Mouse (Mus musculus) embryonic facial prominence, embryonic 10.5 days (tissue): ENCODE data around the gene Zc3h12a. TPM values are rescaled to one million over a fixed set of nuclear protein-coding genes. Genes with fewer than 3 reads are reported as not detected.

Experiments
- DNase-seq: peaks from one replicate; pipeline ENCODE4 v3.0.0-alpha.2; 2017; ENCODE audit warnings: low spot score
- H3K27ac ChIP-seq: fragments of 300-500 bp; sonication (generic); replicated peaks from 2 replicates; pipeline ENCODE4 v1.5.1; 2016; ENCODE audit warnings: mild to moderate bottlenecking
- H3K27me3 ChIP-seq: fragments of 300-500 bp; sonication (generic); replicated peaks from 2 replicates; pipeline ENCODE4 v1.6.1; 2016; ENCODE audit warnings: low read depth, mild to moderate bottlenecking; ENCODE audit not compliant: poor library complexity, severe bottlenecking
- H3K36me3 ChIP-seq: fragments of 300-500 bp; sonication (generic); replicated peaks from 2 replicates; pipeline ENCODE4 v1.6.1; 2016; ENCODE audit warnings: mild to moderate bottlenecking, moderate library complexity
- H3K4me1 ChIP-seq: fragments of 300-500 bp; sonication (generic); 2 replicates; pipeline ENCODE4 v1.6.1; 2016
- H3K4me3 ChIP-seq: fragments of 300-500 bp; sonication (generic); 2 replicates; pipeline ENCODE4 v1.5.1; 2016; ENCODE audit warnings: mild to moderate bottlenecking, moderate library complexity
- H3K9me3 ChIP-seq: fragments of 300-500 bp; sonication (generic); 2 replicates; pipeline ENCODE4 v1.6.1; 2016; ENCODE audit warnings: mild to moderate bottlenecking
- WGBS: fragments of 180-500 bp; shearing (Covaris S2); methylation state at CpG from one replicate; pipeline ENCODE4 v1.1.7; 2016; 5-methylcytosine and 5-hydroxymethylcytosine counted together
- polyA plus RNA-seq: library from polyadenylated mRNA; unstranded; fragments of >200 nt; fragmentation: Nextera tagmentation; extraction: Ambion mirVana; gene quantifications from 2 replicates; pipeline ENCODE4 v1.2.1, GENCODE M21; 2016

Gene Zc3h12a
- polyA plus RNA-seq, 1 experiment from 2014 or later, result 0.64 TPM

DNA sequence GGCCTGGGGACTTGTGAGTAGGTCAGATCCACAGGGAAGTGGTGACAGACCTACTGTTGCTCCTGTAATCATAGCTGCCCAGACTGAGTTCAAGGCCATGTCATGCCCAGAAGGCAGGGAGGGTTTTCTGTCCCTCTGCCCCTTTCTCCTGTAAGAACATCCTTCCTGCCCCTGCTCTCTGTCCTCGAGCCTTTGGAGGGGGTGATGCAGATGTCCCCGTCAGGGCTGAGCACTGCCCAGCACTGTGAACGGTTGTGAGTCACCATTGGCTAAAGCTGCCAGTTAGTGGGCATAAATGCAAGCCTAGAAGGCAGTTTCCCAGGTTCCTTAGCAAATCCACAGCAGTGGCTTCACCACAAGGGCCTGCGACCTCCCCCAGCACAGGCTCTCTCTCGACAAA lies 34.6 kb downstream of the Zc3h12a start:
- Histone ChIP-seq H3K27me3 (no peaks in the 10 kb centered on the region), H3K27ac (no peak overlapping the region), H3K36me3 (peaks cover 82% of the 10 kb centered on the region), H3K9me3 (0 out of 2 replicates have a peak, but pooled peaks cover 2% of the 10 kb centered on the region), H3K4me1 (no peaks in the 10 kb centered on the region), H3K4me3 (no peak overlapping the region)
- DNase-seq, result no peak
- 88% methylated on average over 5 of the region's 5 CpGs for WGBS

DNA sequence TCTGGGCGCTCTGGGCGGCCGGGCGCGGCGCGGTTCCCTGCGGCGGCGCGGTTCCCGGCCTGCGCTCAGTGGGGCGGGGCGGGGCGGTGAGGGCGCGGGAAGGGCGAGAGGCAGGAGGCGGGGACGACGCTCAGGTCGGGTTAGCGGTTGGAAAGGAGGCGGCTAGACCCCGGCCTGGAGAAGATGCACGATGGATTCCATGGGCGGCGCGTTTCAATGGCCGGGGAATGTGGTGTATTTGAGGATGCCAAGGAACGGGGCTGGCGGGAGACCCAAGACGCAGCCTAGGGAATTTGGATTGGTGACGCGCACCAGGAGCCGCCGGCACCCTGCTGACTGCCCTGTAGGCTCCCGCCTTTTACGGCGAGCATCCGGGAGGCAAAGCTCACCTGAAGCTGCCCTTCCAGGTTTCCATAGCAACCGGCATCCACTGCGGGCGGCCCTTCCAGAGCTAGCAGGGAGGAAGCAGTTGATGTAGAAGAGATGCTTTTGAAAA lies 42.2 kb downstream of the Zc3h12a start:
- Histone ChIP-seq H3K4me3 (peak overlapping the region; percentile 91), H3K4me1 (peaks cover 28% of the 10 kb centered on the region), H3K27ac (peak overlapping the region; percentile 99), H3K36me3 (peaks cover 56% of the 10 kb centered on the region), H3K9me3 (no peaks in the 10 kb centered on the region), H3K27me3 (no peaks in the 10 kb centered on the region)
- whole genome bisulfite sequencing, result under 1% methylated on average over 45 of the region's 45 CpGs
- DNase-seq, result peak; percentile 88

DNA sequence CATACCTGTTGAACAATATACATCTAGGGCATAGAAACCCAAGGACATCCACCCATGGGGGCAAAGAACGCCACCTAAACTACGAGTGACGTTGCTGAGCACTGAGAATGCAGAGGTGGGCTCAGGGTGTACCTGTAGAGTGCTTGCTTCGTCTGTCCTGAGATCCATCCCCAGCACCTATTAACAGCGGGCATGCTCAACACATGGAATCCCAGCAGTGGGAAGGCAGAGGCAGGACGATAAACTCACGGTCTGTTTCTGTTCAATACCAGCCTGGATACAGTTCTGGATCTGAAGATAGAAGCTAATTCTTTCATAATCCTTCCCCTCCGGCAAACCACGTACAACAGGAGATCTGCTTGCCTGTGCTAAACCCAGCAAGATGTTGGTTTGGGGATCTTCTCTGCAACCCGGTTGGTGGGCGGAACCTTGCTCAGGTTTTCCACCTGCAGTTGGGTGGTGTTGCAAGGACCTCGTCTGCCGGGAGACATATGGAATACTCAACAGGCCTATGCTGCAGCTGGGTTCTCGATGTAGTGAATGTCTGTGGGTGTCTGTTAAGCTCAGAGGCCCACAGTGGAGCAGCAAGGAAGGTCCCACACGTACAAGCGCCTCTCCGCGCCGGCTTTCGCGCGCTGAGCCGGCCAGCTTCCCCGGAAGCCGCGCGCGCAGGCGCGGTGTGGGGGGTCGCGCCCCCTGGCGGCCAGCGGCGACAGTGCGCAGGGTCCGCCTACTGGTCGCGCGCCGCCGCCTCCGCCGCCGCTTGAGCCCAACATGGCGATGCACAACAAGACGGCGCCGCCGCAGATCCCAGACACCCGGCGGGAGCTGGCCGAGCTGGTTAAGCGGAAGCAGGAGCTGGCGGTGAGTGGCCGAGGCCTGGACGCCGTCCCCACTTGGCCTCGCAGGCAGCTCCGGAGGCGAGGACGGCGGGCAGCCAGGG lies 43.0 kb downstream of the Zc3h12a start, which contains the start of gene Meaf6:
Meaf6 (plus strand) TSS at position 732 of the 943 bp plus-strand sequence.
- Histone ChIP-seq H3K27ac (peak within 1 kb of the TSS; percentile 99), H3K4me3 (peak within 1 kb of the TSS; percentile 91), H3K36me3 (peaks cover 49% of the 10 kb centered on the region), H3K27me3 (no peaks in the 10 kb centered on the region), H3K4me1 (peaks cover 28% of the 10 kb centered on the region), H3K9me3 (no peaks in the 10 kb centered on the region)
- 2% methylated on average over 63 of the region's 63 CpGs for WGBS
- DNase-seq, result peak; percentile 94

DNA sequence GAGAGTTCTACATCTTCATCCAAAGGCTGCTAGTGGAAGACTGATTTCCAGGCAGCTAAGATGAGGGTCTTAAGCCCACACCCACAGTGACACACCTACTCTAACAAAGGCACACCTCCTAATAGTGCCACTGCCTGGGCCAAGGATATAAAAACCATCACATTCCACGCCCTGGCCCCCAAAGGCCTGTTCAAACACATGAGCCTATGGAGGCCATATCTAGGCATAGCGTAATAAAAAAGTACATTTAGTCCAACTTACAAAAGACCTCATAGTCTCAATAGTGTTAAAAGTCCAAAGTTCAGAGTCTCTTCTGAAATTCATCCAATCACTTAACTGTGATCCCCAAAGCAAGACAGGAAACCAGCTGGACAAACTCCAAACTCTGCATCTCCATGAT lies 48.9 kb downstream of the Zc3h12a start:
- 95% methylated on average over 2 of the region's 2 CpGs for WGBS
- Histone ChIP-seq H3K27ac (no peak overlapping the region), H3K36me3 (peaks cover 60% of the 10 kb centered on the region), H3K4me3 (no peak overlapping the region), H3K4me1 (peaks cover 4% of the 10 kb centered on the region; the same call in 1 of the 2 replicates), H3K27me3 (no peaks in the 10 kb centered on the region), H3K9me3 (no peaks in the 10 kb centered on the region)
- DNase-seq, result no peak

DNA sequence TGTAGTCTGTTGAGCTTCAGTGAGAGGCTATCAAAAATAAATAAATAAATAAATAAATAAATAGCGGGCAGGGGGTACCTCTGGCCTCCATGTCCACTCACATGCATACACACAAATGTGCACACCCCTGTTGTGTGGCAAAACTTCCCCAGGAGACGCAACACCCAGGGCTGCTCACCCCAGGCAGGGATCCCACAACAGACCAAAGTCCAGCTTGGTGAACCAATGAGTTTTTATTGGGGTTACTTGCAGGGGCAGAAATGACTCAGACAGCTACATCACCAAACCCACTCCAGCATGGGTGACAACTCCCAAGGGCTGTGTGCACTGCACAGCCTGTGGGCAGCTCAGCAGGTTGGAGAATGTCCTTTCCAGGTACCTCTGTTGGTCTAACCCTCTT lies 49.9 kb downstream of the Zc3h12a start:
- H3K4me3 ChIP-seq, result no peak overlapping the region
- H3K27ac ChIP-seq, result no peak overlapping the region
- 87% methylated on average over 2 of the region's 2 CpGs for WGBS
- no peaks in the 10 kb centered on the region for H3K27me3 ChIP-seq
- DNase-seq, result no peak
- peaks cover 70% of the 10 kb centered on the region for H3K36me3 ChIP-seq
- no peaks in the 10 kb centered on the region for H3K4me1 ChIP-seq
- no peaks in the 10 kb centered on the region for H3K9me3 ChIP-seq

Other genes with a start within 250 kb of the Zc3h12a start
- 1.1 and 1.6 TPM in 2 replicates for gene Epha10, start 246.9 kb downstream of the Zc3h12a start, polyA plus RNA-seq
- gene 9930104L06Rik, start 190.8 kb downstream of the Zc3h12a start, polyA plus RNA-seq, result 17.6 and 18.0 TPM in 2 replicates
- gene Cdca8, start 188.5 kb downstream of the Zc3h12a start, polyA plus RNA-seq, result 230 and 239 TPM in 2 replicates
- 8.2 TPM in 2 replicates for gene Rspo1, start 141.4 kb downstream of the Zc3h12a start, polyA plus RNA-seq
- gene Gnl2, start 111.3 kb downstream of the Zc3h12a start, polyA plus RNA-seq, result 93.7 and 101 TPM in 2 replicates
- gene Dnali1, start 62.1 kb downstream of the Zc3h12a start, polyA plus RNA-seq, result 0.20 and 0.22 TPM in 2 replicates
- 34.9 and 35.1 TPM in 2 replicates for gene Snip1, start 61.2 kb downstream of the Zc3h12a start, polyA plus RNA-seq
- gene Meaf6, start 42.7 kb downstream of the Zc3h12a start, polyA plus RNA-seq, result 80.7 and 84.3 TPM in 2 replicates